ENCODE assay signal across 23 mouse cellular contexts in genomic region chr2:102377370-102377769, GRCm38 (mm10). TPM values are rescaled to one million over a fixed set of nuclear protein-coding genes. Genes with fewer than 3 reads are reported as not detected.
DNase-seq lines count a peak whose midpoint lies in the region; ATAC-seq lines count a peak whose summit lies in the region.
"Had no signal": no experiment of that assay in that cellular context is flagged by ENCODE, and none has a peak within 500 bp of the region (broad histone marks: within the 10 kb centered on the region; RNA-seq: fewer than 3 reads in every experiment).

No protein-coding gene starts in this region.

- ATAC-seq in erythroid progenitor cell, adult 5-6 weeks (replicated peaks; ENCODE audit: low FRiP score, poor library complexity, severe bottlenecking): peak; percentile 78
- ATAC-seq in megakaryocyte-erythroid progenitor cell, adult 5-6 weeks (replicated peaks; ENCODE audit: low FRiP score, low TSS enrichment, poor library complexity, severe bottlenecking): peak; percentile 78
- ATAC-seq: activated CD4-positive, CD25-positive, alpha-beta regulatory T cell, adult 4 months; CD4-positive, CD25-positive, alpha-beta regulatory T cell, adult 4 months; forebrain, embryonic 13.5 days; forebrain, embryonic 15.5 days; forebrain, postnatal 0 days; Patski had no signal

- peak; percentile 88 for DNase-seq in heart, adult 11 months
- no peak for DNase-seq in heart, postnatal 4 days
- peak; percentile 33 to 53 for DNase-seq in spleen, postnatal 36 days (ENCODE audit: low spot score in 2 of 2)
- DNase-seq in spleen, postnatal 4 days (ENCODE audit: low spot score in 2 of 2): no peak
- no peak for DNase-seq in layer of hippocampus, adult 9-10 months (ENCODE audit: low spot score)
- no peak for DNase-seq in right cerebral cortex, postnatal 36 days (ENCODE audit: low spot score in 2 of 2)
- DNase-seq: adrenal gland, adult 8-10 months; adrenal gland, postnatal 14 days; adrenal gland, postnatal 36 days; B cell, adult 2 months; cerebellum, adult 11 months; cerebellum, adult 18-20 months; cerebellum, adult 8-10 months; cerebellum, adult 9-11 months; cerebellum, postnatal 25 days; forebrain, postnatal 0 days had no signal

RNA-seq across cellular contexts. Expression of gene Trim44, which starts 30.3 kb away (rescaled TPM):
- total RNA-seq in heart, postnatal 4 days (2021): 10 to 100 TPM; 47.8 to 50.4 TPM
- 25.2 and 26.3 TPM in 2 replicates for total RNA-seq in erythroid progenitor cell, adult 5-6 weeks (2015; ENCODE audit: low replicate concordance)
- total RNA-seq in erythroid progenitor cell, adult 5-6 weeks (2017; ENCODE audit: low replicate concordance): 21.8 and 23.6 TPM in 2 replicates
- total RNA-seq in megakaryocyte-erythroid progenitor cell, adult 5-6 weeks (2014; fragmentation: Nextera tagmentation): 34.9 and 37.2 TPM in 2 replicates
- total RNA-seq in megakaryocyte-erythroid progenitor cell, adult 5-6 weeks (2017): 34.0 and 45.1 TPM in 2 replicates

Comparison
In these comparisons a context has a peak if more than half of its experiments do, and no peak if none do; other contexts are left out.
1. DNase-seq: peak in heart, adult 11 months (single experiment) and spleen, postnatal 36 days (2 of 2); none in heart, postnatal 4 days (single experiment), spleen, postnatal 4 days (0 of 2), layer of hippocampus, adult 9-10 months (single experiment) and right cerebral cortex, postnatal 36 days (0 of 2).